Mouse (Mus musculus) thymus, postnatal 25 days (tissue): ENCODE data around the gene Olfr279.

Experiments
- DNase-seq: peaks from one replicate; pipeline ENCODE4 v3.0.0; 2022

The Olfr279 gene

DNA sequence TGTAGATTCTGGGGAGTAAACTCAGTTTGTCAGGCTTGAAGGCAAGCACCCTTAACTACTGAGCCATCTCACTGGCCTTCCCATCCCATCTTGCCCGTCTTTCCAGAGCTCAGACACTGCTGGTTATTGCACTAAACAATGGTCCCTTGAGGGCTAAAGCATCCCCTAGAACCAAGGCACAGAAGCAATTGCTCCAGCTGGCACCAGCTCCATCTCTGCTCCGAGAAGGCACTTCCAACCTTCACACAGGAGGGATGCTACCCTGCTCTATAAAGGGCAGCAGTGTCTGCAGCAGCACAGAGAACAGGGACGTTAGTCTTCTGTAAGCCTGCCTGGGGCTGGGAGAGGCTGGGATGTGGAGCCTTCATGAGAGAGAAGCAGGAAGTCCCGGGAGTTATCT, at the start of gene Olfr279:
Gene Olfr279, plus strand, starts transcription at position 301 of the 400 bp plus-strand sequence.
- no peak for DNase-seq

DNA sequence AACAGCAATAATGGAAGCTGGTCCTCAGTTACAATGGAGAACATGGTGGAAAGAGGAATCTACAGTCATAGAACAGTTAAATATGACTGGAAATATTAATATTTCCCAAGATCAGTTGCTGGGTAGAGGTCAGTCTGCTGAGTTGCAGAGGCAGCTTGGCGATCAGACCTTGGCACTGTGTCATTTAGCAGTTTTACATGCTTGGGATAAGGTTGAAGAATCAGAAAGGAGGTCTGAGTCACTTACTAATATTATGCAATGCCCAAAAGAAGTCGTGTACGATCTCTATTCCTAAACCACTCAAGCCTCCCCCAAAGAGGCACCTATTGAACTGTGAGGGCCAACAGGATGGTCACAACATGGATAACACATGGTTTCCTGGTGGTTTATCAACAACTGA, 47.6 kb upstream of the Olfr279 start:
- no peak for DNase-seq

DNA sequence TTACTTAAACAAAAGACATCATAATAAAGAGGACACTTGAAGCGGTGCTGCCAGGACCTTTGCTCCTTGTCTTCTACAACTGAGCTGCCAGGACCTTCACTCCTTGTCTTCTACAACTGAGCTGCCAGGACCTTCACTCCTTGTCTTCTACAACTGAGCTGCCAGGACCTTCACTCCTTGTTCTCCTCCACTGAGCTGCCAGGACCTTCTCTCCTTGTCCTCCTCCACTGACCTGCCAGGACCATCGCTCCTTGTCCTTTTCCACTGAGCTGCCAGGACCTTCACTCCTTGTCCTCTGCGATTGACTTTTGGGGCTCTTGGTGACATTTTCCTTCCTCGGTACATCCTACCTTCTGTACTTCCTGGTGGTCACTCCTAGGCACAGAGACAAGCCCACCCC, 43.7 kb upstream of the Olfr279 start:
- no peak for DNase-seq

DNA sequence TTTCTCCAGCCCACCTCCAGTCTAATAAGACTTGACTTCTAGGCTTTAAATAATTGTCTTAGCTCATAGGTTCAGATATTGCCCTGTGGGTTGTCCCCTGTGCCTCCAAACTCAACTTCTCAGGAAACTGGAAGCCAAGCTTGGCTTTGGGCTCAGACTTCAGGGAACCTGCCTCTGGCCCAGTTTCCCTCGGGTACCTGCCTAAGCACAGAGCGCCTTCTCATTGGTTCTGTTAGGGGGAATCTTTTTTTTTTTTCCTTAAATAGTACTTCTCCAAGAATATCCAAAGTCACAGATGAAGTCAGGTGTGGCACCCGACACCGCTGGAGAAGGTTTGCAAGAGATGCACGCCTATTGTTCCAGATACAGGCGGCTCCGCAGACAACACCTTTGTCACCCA, 39.9 kb upstream of the Olfr279 start, which contains the start of gene Olfr281:
Gene Olfr281, plus strand, starts transcription at position 301 of the 400 bp plus-strand sequence.
- DNase-seq, result no peak

- DNase-seq, result no peak
Observed at GRCm38 (mm10) chr15:98469596-98469995, 22.6 kb upstream of the Olfr279 start, which contains the start of gene OR5BS1P. OR5BS1P (plus strand) TSS chr15:98469896.

- DNase-seq, result no peak
Observed at GRCm38 (mm10) chr15:98471539-98471938, 20.7 kb upstream of the Olfr279 start.

GRCm38 (mm10) chr15:98474958-98475357, 17.2 kb upstream of the Olfr279 start:
- no peak for DNase-seq

- peak; percentile 57 for DNase-seq
Observed at GRCm38 (mm10) chr15:98475382-98475781, 16.8 kb upstream of the Olfr279 start.

DNA sequence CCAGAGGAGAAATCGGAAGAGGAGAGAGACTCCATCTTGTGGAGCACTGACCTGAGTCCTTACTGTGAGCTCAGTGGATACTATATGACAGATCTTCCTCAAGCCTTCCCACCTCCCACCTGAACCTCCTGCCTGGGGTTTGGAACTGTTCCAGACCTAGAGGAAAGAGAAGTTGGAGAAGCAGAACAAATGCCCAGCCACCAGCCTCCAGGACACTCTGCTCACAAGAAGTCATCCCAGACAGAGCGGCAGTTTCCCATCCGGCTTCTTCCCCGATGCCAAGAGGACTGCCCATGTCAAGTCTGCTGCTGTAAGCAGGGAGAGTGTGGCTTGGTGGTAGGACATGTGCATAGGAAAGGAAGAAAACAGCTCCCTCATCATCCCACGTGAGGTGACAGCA, 15.9 kb upstream of the Olfr279 start:
- DNase-seq, result no peak

DNA sequence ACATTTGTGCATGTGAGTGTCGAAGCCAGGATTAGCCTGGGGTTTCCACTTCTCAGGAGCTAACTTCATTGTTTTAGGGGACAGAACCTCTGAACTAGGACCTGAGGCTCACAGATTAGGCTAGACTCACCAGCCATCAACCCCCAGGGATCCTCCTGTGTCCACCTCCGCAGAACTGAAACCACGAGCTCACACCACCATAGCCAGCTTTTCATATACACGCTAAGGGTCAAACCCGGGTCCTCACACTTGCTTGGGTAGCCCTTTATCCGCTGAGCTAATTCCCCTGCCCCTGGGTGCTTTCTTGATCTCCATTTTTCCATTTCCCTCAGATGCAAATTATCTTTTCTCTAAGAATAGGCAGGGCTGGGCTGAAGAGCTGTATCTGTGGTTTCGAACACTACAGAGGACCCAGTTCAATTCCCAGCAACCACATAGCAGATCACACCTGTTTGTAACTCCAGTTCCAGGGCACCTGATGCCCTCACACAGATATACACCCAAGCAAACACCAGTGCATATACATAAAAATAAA, 12.6 kb upstream of the Olfr279 start:
- no peak for DNase-seq

DNA sequence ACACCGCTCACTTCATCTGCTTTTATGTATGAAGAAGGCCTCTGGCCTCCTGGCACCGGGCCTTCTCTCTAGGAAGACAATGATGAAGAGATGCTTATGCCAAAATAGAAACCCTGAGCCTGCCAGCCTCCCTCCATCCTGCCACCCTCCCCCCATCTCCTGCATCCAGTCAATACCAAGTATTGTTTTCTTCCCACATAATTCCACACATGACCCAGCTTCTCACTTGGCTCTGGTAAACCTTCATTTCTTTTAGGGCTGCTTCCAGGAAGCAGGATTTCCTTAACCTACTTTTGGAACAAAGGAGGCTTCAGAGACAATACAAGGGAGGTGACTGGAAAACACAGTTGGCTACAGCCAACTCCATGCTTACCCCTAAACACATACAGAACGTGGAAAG, 9.5 kb upstream of the Olfr279 start, which contains the start of gene Lalba:
Gene Lalba, minus strand, starts transcription at position 21 of the 400 bp plus-strand sequence.
- DNase-seq, result no peak

DNA sequence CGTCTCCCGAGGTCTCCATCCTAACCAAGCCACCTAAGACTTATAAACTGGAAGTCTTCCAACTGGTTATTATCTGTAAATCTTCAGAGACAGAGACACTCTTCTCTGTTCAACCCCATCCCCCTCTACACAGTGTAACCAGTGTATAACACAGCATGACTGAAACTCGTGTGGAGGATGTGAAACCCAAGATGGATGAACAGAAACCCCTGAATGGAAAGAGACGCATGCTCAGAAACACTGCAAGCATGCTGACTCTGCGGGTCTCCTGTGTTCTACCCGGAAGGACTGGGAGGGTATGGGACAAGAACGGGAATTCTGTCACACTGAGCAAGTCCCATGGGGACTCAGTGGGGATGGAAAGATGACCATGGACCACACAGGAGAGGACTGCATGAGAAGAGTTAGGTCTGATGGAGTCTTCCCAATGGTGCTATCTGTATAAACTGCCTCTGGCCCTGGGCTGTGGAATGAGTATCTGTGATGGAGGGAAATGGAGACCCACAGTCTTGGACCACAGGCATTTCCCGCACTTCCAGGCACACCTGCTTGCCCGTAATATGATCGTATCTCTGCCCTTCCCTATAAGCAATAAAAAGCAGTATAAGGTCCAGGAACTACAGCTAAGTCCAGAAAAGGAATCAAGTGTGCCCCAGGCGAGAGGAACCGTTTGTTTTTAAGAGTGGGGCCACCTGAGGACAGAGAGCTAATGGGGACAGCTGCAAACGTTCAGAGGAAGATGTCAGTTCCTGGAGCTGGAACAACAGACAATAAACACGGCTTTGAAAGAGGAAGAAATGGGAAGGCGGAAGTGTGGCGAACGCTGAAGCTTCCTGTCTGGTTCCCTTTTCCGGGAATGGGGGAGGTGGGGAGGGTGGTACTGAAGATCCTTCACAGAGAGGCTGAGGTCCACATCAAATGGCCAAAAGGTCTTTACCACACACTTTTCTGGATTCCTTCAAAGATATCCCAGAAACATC, 8.0 kb upstream of the Olfr279 start:
- DNase-seq, result no peak

- DNase-seq, result peak; percentile 15
Observed at GRCm38 (mm10) chr15:98486433-98487021, 5.7 kb upstream of the Olfr279 start.

DNA sequence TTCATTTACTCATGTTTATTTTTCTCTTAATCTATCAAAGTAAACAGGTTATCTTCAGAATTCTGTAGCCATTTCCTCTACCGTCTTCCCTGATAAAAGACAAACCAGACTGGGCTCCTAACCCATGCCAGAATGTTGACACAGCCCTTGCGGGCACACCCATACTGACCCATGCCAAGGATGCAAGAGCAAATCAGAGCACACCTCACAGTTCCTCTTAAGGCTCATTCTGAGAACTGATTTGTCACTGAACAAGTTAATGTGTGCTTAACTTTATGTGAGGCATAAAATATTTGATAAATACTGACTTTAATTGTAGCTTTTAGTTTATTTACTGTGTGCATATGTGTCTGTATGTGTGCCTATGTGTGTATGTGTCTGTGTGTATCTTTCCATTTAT, 870 bp upstream of the Olfr279 start:
- DNase-seq, result no peak

- no peak for DNase-seq
Observed at GRCm38 (mm10) chr15:98497631-98498030, 5.4 kb downstream of the Olfr279 start.

DNA sequence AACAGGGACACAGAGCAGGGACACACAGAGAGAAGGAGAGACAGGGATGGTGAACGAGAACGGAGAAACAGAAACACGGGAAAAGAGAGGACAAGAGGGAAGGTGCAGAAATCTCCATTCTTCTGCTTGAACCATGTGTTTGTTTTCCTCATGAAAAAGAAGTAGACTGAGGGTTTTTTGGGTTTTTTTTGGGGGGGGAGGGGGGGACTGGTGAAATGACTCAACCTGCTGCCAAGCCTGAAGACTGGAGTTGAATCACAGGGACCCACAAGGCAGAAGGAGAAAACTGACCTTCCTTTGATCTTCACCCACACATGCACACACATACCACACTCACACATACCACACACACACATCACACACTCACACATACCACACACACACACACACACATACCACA, 11.1 kb downstream of the Olfr279 start:
- DNase-seq, result no peak

DNA sequence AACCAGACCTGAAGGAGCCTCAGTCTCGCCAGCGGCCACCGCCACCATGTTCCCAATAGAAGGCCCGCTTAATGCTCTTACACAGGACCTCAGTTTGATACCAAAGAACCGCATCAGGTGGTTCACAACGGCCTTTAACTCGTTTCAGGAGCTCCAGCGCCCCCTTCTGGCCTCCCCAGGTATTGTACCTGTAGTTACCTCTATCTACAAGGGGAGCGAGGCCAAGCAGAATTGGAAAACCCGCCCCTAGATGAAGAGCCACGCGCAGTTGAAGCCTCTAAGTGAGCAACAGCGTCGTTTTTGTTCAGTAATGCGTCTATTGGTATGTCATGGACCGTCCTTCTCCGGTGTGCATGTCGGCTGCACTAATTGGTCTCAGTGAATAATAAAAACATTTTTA, 12.3 kb downstream of the Olfr279 start:
- DNase-seq, result peak; percentile 85

- DNase-seq, result peak; percentile 46
Observed at GRCm38 (mm10) chr15:98506253-98506957, 14.2 kb downstream of the Olfr279 start.

- DNase-seq, result no peak
Observed at GRCm38 (mm10) chr15:98507321-98507720, 15.1 kb downstream of the Olfr279 start.

- no peak for DNase-seq
Observed at GRCm38 (mm10) chr15:98509387-98509786, 17.2 kb downstream of the Olfr279 start.

DNA sequence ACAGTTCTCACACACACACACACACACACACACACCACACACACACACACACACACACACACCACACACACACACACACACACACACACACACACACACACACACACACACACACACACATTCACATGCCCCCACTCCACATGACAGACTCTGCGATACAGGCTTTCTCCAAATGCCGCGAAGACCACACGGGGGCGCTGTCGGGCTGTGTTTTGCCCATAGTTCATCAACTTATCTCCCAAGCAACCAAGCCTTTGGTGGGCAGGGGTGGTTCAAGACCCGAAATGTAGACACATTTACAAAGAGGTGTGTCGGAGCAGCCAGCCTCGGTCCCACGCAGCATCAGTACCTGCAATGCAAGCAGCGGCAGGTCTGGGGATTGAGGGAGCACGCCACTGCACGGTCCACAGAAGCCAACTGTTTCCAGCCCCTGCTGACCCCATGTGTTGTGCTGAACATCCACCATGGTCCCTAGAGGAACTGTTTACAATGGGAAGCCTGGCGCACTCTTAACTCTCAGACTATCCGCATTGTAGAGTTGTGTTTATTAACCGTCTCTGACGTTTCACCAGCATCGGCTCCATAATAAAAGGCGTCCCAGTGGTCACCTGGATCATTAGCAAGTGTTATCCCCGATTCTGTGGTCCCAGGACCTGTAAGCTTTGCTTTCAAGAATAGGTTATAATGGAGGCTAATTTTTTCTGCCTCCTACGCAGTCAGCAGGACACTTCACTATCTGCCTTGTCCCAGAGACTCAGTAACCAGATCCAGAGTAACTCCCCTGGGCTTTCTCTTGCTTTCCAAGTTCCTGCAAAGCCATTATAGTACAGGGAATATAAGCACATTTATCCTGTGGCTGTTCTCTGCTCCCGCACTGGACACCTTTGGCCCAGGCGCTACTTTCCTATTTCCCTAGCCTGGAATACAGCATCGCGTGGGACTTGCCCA, 18.5 kb downstream of the Olfr279 start:
- peak; percentile 87 for DNase-seq
